Mouse (Mus musculus) right cerebral cortex, postnatal 14 days (tissue): ENCODE measurements at regions not wholly inside any gene's neighbourhood (a gene's known extent, or its start where the extent isn't known, plus 50 kb on each side); places are given as distances from the start of the nearest gene placed in this dataset.

Experiments
- DNase-seq: peaks from one replicate; pipeline ENCODE4 v3.0.0; 2022

DNA sequence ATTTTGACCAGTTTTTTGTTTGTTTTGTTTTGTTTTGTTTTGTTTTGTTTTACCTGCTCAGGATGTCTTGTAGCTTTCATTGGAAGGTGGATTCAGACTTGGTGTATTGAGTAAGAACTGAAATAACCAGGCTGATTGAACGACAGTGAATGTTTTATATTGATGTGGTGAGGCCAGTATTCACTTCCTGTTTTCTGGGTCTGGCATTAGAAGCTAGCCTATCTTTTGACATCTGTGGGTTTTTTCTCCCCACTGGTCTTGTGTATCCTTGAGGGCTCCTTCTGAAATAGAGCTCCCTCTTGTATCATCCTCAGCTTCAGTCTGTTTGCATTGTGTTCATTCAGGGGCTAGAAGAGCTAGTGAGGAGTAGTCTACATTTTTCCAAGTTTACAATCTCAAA, 175.5 kb downstream of the 1700129C05Rik start:
- no peak for DNase-seq

DNA sequence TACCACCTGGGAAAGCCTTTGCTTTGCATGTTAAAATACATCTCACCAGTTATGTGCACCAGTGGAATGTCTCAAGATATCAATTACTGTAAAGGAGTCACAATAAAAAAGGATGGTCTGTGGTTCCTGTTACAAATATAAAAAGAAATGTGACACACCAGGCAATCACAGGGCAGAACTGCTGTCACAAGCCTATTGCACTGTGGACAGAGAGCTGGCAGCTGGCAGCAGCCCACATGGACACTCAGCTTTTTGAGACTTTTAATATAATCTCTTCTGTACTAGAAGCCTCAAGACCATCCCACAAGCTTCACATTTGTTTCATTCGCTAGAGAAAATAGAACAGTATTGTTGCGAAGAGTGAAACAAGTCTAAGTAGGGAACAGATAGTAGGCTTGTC, 197.7 kb downstream of the 1700129C05Rik start:
- DNase-seq = no peak

DNA sequence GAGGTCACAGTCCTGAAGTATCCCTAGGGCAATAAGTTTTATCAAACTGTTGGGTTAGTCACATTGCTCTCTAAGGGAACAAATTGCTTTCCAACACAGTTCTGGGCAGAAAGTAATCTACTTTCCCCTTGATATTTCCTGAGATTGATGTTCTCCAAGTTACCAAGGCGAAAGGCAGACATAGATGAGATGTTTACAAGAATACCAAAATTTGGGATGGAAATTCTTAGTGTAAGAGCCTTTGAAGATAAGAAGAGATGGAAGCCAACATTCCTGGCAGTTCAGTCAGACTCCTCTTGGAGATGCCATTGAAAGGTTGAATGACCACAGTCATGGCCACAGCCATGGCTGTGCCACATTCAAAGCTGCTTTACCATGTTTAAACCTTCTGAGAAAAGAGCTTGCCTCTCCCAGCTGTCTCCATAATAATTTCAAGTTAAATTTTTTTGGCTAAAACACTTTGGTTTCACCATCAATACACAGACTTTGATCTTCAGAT, 199.4 kb downstream of the 1700129C05Rik start:
- no peak for DNase-seq

DNA sequence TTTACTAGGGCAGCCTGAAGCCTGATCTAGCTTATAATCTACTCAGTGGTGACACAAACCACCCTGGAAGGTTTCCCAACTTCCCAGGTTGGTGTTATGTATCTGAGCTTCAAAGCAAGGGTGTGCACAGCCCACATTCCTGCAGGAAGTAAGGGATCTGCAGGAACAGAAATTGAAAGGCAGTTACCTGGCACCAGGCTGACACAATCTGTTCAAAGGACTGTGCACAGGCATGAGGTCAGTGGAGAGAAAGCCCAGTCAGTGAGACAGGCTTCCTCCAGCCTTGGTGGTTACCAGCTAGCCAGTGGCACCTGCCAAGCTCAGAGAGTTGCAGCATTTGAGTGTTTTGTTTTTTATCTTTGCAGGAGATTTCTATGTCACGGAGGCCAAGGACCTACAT, 203.6 kb downstream of the 1700129C05Rik start:
- no peak for DNase-seq

DNA sequence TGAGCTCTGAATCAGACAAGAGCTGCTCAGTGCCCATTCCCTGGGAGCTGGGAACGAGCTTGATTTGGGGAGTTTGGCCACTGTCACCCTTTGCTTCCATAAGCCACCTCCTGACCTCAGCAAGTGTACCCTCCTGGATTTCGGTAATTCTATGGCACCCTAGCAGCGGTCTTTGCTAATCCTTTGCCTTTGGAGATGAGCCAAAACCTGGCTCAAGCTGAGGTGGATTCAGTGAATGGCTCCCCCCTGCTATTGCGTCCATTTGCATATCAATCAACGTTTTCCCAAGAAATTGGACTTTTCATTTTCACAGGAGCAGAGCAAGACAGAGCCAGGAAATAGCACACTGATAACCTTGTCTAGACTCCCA, 204.1 kb downstream of the 1700129C05Rik start:
- no peak for DNase-seq

DNA sequence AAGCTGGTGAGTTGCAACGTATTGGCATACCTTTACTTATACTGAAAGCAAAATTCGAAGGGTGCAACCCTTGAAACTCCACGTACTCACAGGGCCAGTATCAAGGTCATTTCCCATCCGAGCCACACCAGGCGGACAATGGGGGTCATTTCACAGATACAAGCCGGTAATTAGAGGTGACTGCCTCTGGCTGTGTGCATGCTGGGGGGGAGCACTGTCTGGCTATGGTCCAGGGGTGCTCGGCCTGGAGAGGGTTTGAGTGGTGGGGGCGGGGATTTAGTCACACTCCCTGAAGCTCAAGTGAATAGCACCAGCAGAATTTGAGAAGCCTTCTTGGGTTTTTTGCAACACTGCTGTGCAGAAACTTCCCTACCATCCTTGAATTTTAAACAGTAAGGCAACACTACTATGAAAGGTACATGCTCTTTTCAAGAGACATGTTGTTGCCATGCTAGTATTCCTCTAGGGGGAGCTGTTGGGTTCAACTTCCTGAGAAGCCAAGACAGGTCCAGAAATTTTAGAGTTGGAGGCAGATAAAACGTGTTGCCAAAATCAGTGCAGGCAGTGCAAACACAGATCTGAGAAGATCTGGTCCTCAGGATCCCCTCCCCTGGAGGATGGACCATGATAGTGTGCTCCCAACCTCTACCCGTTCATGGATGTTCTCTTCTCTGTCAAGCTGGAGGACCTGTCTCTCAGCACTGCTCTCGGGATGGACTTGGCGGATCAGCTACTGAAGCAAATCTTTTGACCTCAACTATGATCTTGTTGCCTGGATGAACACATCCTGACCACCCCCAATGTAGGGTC, 204.7 kb downstream of the 1700129C05Rik start:
- DNase-seq = no peak

DNA sequence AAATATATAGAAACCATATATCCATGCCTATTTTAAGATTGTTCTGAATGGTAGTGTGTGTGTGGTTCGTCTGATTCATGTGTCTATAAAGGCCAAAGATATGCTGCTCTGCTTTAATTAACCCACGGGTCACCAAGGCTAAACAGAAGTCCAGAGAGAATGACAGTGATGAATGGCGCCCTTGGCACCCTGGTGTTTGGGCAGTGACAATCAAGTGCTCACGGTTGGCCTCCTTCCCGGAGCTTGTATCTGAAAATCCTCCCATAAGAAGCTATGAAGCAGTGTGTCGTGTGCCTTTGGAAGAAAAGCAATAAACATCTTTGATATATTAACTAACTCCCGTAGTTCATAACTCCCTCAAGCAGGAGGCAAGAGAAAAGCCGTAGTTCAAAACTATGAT, 205.4 kb downstream of the 1700129C05Rik start:
- no peak for DNase-seq

DNA sequence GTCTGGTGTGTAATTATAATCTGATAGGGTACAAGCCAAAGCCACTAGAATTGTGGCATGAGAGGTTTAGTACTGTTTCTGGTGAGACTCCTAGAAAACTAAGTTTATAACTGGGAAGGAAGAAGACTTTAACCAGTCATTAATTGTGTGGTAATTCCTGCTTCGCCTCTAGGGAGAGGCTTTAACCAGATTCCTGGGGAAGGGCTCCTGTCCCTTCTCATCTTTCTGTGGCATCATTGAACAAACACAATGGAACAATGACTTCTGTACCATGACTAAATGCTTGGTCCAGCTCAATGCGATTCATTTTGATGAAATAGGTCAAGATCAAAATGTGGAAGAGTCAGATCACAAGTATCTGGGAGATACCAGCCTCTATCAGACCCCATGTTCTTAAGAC, 206.6 kb downstream of the 1700129C05Rik start:
- DNase-seq = no peak

DNA sequence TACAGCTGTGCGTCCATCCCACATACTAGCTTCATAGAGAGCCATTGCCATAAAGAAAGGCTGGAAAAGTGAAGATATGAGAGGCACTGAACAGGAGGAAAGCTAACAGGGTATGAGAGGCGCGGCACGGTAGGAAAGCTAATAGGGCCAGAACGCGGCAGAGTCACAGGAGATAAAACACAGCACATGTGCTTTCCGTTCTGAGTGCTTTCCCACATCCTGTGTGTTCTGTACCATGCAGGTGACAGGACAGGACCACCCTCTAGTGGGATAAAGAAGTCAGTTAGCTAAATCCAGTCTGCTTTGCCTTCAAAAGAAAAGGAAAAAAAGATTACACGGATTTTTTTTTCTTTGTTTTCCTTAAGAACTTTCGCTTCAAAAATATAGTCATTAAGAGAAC, 224.8 kb downstream of the 1700129C05Rik start:
- no peak for DNase-seq

DNA sequence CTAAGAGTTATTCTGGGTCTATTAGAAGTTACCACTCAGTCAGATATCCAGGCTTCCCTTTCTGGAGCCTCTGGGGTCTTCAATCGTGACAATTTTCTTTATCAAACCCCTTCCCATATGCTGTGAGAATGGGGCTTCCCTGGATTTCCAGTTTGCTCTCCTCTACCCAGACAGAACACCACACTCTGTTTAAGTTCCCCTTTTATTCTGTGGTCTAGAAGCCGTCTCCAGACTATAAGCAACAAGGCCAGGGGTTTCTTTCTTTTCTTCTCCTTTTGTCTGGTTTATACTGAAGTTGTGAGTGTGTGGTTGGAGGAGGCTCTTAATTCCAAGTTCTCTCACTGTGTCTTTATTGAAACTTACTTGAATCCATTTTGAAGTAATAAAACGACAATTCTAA, 225.5 kb downstream of the 1700129C05Rik start:
- no peak for DNase-seq

DNA sequence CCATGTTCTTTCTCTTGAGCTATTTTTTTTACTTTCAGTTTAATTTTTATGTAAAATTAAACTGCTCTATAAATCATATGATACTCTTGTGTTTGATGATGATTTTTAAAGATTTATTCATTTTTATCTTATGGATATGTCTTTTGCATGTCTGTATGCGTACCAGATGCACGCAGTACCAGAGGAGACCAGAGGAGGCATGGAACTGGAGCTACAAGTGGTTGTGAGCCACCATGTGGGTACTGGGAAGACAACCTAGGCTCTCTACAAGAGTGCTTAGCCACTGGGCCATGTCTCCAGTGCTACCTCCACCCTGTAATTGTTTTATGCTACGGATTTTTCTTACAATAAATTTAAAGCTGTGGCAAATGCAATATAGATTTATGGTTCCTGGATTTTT, 227.8 kb downstream of the 1700129C05Rik start:
- DNase-seq = no peak

DNA sequence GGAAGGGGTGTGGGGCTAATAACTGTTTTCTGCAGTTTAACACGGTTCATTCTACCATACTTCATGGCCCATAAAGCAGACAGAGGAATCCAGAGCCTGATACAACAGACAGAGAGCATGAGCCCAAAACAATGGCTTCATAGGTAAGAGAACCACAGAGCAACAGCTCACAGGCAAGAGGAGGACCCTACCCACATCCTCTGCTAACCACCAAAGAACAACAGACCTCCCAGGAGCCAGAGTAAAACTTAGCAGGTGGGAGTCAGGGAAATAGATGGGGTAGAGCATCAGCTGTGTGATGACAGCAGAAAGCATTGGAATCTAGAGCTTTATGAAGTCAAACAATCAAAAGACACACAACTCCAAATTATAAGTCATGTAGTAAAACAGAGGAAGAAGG, 231.8 kb downstream of the 1700129C05Rik start:
- DNase-seq = no peak

DNA sequence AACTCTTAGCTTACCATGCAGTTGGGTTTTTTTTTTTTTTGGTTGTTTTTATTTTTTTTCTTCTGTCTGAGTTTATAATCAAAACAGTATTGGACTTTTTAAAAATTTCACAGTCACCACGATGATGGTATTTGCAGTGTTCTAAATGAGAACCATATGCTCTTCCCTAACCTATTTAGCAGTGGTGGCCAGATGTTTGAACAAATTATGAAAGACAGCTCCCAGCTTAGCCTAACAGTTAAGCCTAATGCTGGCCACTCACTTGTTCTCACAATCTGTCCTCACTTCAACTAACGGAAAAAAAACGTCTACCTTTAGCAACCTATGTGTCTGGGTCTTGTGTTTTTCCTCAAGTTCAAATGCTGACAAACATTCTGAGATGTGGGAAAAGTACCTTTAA, 234.8 kb downstream of the 1700129C05Rik start:
- no peak for DNase-seq

DNA sequence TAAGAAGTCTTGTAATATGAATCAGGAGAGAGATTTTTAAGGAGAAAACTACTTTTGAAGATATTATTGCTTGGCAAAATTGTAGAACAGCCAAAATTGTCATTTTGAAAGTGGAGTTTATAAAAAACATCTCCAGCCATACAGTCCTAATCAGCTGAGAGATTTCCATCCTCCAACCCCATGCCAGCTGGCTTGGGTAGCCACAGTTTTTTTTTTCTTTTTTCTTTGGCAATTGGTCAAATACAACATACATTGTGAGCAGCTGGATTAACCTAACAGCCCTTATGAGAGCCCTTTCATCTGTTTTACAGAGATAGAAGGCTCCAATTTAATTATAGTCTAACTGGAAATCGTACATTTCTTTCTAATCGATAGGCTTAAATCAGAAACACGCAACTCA, 235.3 kb downstream of the 1700129C05Rik start:
- no peak for DNase-seq

DNA sequence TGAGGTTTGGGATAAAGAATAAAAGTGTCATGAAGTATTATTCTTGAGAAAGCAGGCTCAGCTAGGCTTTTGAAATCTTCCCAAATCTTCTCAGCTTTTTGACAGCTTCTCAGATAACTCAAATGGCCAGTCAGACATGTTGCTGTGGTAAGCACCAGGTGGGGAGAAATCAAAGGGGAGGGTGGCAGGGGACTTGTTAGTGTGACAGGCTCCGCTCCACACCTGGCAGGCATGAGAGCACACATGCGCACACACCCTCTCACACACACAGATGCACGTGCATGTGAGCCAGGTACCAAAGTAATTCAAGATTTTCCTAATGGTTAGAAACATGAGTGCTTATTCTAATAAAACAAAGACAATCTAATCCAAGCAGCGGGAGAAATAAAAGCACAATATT, 236.1 kb downstream of the 1700129C05Rik start:
- no peak for DNase-seq

DNA sequence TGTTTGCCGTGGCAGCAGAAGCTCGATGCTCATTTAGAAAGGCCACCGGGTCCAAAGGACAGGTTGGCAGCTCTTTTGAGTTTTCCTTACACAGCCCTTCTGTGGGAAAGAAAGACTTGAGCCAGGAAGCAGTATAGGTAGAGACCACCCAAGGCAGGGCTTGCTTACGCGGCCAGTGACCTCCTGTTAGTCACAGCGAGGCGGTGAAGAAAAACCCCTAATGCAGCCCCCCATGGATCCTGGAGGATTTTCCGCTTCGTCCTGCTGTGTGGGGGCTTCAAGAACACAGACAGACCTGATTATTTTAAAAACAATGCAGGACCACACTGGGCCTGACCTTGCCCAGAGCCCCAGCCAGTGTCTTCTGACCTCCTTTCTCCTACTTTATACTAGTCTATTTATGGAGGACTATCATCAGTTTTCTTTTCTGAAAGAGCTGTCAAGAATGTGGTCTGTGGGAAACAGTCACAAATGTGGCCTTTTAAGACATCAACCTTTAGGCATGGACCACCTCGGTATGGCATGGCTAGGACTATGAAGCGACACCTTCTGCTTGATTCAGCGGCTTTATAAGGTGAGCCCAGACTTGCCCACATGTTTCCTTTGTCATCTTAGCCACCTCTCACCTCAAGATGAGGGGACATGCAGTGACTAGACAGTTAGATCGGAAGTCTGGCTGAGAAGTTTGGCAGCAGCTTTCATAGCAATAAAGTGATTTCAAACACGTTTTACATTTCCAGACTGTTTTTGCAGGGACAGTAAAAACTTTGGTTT, 274.3 kb downstream of the 1700129C05Rik start:
- no peak for DNase-seq

DNA sequence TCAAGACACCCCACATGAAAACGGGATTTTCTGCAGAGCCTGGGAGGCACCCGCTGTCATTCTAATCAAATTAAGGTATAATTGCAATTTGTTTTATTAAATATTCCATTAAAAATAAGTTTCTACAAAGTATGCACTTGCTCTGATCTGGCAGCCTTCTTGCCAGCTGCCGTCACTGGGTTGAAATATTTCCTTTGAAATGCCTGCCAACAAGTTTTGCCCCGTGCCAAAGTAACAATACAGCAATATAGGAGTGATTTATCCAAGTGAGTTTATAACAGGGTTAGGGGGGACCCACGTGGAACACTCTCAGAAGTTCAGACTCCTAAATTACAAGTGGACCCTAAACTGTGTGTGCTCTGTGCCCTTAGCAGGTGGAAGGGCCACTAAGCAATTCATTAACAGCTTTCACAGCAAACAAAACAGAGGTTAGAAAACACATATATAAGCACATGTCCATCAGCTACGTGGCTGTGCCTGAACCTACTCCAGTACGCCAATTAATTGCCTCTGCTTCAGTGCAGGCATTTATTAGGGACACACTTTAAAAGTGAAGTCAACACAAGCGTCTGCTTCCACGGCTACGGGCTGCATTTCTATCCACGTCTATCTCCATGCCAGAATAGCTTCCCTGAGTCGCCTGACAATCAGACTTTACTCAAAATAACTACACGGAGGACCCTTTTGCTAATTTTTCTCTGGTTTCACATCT, 275.1 kb downstream of the 1700129C05Rik start:
- DNase-seq = no peak

DNA sequence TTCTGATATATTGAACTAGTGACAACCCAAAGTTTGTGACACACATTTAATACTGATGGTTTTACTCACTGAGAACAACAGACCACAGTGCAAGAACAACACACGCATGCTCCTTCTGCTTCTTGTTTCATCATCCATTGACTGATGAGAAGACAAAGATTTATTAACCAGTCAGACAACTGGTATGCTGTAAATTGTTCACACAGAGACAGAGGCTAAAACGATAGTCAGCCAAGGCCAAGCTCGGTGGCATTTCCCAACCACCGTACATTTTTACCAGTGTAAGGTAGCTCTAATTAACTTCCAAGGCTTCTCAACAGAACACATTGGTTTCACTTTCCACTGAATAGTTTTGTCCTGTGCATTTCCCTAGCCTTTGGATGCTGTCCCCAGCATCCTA, 287.8 kb downstream of the 1700129C05Rik start:
- no peak for DNase-seq

DNA sequence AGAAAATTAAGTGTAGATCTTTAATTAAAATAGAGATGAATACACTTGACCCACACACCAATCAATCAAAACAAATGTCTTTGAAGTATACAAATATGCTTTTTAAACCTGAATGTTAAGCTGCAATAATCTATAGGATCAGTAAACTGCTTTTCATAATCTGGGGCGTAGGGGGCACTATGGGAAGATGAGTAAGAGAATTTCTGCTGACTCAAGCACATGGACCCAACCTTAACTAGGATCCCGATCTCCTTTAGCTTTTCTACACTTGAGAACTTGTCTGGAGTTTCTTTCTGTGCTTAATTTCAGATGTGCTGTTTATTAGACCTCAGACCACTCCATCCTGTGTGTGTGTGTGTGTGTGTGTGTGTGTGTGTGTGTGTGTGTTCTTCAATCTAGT, 298.1 kb downstream of the 1700129C05Rik start:
- no peak for DNase-seq

DNA sequence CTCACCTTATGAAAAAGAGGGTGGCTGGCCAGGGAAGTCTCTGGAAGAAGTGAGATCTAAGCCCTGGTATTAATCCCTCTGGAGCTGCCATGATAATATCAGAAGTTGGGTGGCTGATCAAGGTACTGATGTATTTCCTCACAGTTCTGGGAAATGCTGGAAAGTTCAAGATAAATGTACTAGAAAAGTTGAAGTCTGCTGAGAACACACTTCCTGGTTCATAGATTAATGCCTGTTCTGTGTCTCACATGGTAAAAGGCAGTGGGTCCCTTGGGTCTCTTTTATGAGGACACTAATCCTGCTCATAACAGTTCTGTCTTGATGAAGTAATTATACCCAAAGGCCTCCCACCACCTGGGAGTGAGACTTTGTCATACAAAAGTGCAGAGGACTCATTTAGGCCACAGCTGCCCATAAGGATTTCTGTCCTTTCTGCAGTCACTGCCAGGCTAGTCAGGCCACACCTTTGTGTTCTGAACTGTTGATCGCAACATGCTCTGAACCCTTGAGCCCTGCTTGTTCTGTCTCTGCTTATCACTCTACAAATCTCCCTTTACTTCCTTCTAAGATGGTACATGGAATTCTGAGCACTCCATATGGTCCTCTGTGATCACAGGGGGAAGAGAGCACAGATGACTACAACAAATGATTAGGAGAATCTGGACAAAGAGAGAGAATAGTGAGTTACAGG, 300.4 kb downstream of the 1700129C05Rik start:
- DNase-seq = no peak

DNA sequence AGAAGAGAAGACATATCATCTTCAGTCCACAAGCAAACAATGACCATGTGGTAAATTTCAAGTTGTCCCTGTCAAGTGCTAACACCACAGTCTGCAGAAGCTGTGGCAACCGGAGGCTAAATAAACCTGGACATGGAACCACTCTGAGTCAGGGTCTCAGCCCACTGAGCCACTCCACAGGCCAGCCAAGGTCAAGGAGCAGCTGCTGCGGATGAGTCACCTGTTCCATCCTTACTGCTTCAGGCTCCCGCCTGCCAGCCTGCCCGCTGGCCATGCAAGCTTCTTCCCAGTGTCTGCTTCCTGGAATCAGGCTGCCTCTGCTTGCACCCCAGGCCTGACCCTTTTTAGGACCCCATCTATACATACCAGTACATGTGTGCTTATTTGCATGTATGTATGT, 319.8 kb downstream of the 1700129C05Rik start:
- DNase-seq = no peak

DNA sequence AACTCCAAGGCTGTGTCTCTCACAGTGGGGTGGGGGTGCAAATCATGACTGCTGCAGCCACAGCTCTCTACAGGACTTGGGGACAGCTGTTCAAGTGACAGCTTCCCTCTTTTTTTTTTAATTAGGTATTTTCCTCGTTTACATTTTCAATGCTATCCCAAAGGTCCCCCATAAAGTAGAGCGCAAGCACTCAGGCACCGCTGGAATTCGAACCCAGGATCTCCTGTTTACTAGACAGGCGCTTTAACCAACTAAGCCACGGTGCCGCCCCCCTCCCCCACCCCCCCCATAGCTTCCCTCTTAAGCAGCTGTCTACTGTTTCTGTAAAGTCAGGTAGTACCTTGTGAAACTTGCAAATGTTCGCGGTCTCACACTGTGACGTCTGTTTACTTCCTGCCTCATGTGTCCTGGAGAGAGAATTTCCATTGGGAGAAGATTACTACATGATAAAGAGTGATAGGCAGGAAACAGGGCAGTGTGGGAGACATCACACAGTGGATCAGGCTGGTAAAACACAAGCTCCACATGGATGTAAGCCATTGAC, 324.7 kb downstream of the 1700129C05Rik start:
- DNase-seq = peak; percentile 59

DNA sequence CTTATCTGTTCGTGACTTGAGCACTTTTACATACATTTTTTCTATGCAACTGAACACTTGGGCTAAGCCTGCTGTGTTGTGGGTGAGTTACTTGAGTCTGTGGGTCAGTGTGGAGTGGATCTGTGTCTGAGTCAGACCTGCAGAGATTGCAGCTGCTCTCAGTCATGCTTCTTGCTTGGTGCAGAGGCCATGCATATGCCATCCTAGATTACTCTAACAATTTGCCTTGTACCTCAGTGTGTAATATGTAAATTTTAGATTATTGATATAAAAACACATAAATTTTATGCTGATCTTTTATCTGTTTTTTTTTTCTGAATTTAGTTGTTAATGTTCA, 326.2 kb downstream of the 1700129C05Rik start:
- no peak for DNase-seq
